Comparison of ENCODE assay signal across 7 mouse cellular contexts in the genomic region with DNA sequence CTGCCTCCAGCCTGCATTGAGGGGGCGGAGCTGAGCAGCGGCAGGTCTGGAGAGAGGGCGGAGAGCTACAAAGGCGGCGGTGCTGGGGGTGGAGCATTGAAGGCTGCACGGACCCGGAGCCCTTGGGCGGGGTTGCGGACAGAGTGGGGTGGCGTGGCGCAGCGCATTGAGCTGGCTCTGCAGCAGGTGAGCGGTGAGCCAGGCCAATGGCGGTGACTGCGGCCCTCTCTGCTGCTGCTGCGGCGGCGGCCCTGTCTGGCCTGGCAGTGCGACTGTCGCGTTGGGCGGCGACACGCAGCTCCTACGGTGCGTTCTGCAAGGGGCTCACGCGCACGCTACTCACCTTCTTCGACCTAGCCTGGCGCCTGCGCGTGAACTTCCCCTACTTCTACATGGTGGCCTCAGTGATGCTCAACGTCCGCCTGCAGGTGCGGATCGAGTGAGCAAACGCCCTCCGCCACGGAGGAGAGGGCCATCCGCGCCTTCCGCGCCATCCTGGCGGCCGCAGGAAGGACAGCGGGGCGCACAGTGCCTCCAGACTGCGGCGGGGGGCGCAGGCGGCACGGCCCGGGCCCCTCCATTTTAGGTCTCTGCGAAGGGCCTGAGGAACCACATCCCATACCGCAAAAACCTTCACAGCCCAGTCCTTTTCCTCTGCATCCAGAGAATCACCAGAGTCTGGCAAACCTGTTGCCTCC. TPM values are rescaled to one million over a fixed set of nuclear protein-coding genes. Genes with fewer than 3 reads are reported as not detected.
DNase-seq lines count a peak whose midpoint lies in the region; ATAC-seq and TF ChIP-seq lines count a peak whose summit lies in the region.
"Not testable (repeated sequence)": the region's sequence is repeated elsewhere in the genome, so short reads cannot be mapped to it uniquely, and the experiment has no call there.

A gene (plus strand): TSS at position 156 of the 698 bp plus-strand sequence.

- H3K9me3 ChIP-seq in embryonic facial prominence, embryonic 13.5 days; heart, embryonic 14.5 days (ENCODE audit: control insufficient read depth, low read length); kidney, embryonic 15.5 days (replicated peaks); limb, embryonic 13.5 days; midbrain, embryonic 12.5 days: not testable (repeated sequence)

- H3K9ac ChIP-seq in embryonic facial prominence, embryonic 13.5 days = peak within 1 kb of the TSS; percentile 64
- H3K9ac ChIP-seq in heart, embryonic 14.5 days (ENCODE audit: low read length) = peak within 1 kb of the TSS; percentile 55; the same call in 1 of the 2 replicates
- 0 out of 2 replicates have a peak within 1 kb of the TSS, but pooled peaks have one; percentile 17 for H3K9ac ChIP-seq in kidney, embryonic 15.5 days
- peak within 1 kb of the TSS; percentile 56 for H3K9ac ChIP-seq in limb, embryonic 13.5 days
- H3K9ac ChIP-seq in midbrain, embryonic 12.5 days (replicated peaks) = peak within 1 kb of the TSS; percentile 43

- H3K27me3 ChIP-seq in embryonic facial prominence, embryonic 13.5 days; heart, embryonic 14.5 days (ENCODE audit: control insufficient read depth, insufficient read depth, low read length); kidney, embryonic 15.5 days; limb, embryonic 13.5 days; midbrain, embryonic 12.5 days; spleen, adult 2 months (ENCODE audit: control insufficient read depth, insufficient read depth, low read length): not testable (repeated sequence)

- ATAC-seq in embryonic facial prominence, embryonic 13.5 days (ENCODE audit: insufficient number of reproducible peaks, insufficient read depth, low FRiP score, low TSS enrichment, low read depth) = peak; percentile 79
- ATAC-seq in heart, embryonic 14.5 days (ENCODE audit: insufficient number of reproducible peaks, insufficient read depth, low FRiP score, low read depth) = peak; percentile 75; the same call in 1 of the 2 replicates
- peak; percentile 96 for ATAC-seq in kidney, embryonic 15.5 days (replicated peaks; ENCODE audit: low FRiP score)
- ATAC-seq in limb, embryonic 13.5 days (ENCODE audit: low FRiP score, low read depth) = peak; percentile 93
- peak; percentile 83 for ATAC-seq in midbrain, embryonic 12.5 days (ENCODE audit: low FRiP score, low read depth)

- TF ChIP-seq POLR2A in bone marrow macrophage, adult 2 months (IDR thresholded peaks at IDR 0.05; ENCODE audit: borderline replicate concordance, low read depth, low read length); spleen, adult 2 months (IDR thresholded peaks at IDR 0.05; ENCODE audit: low read depth, low read length): not testable (repeated sequence)

- not testable (repeated sequence) for H3K4me1 ChIP-seq in bone marrow macrophage, adult 2 months (ENCODE audit: control insufficient read depth, insufficient read depth, low read length); embryonic facial prominence, embryonic 13.5 days; heart, embryonic 14.5 days (ENCODE audit: control insufficient read depth in 2 of 2, insufficient read depth in 2 of 2, low read length in 2 of 2); kidney, embryonic 15.5 days; limb, embryonic 13.5 days; midbrain, embryonic 12.5 days; spleen, adult 2 months (ENCODE audit: control insufficient read depth, insufficient read depth, insufficient read length)

- TF ChIP-seq CTCF in bone marrow macrophage, adult 2 months (IDR thresholded peaks at IDR 0.05; ENCODE audit: low read depth, low read length); spleen, adult 2 months (IDR thresholded peaks at IDR 0.05; ENCODE audit: extremely low read depth, insufficient read depth, insufficient read length, insufficient replicate concordance): not testable (repeated sequence)

- DNase-seq in spleen, adult 2 months (ENCODE audit: low read depth in 1 of 2, low spot score in 2 of 2) = peak in 1 of 2 experiments; percentile 9

- peak within 1 kb of the TSS; percentile 59 for H3K4me3 ChIP-seq in bone marrow macrophage, adult 2 months (ENCODE audit: insufficient read depth, low read length)
- peak within 1 kb of the TSS; percentile 53 for H3K4me3 ChIP-seq in embryonic facial prominence, embryonic 13.5 days
- peak within 1 kb of the TSS; percentile 47 to 65 for H3K4me3 ChIP-seq in heart, embryonic 14.5 days (ENCODE audit: control insufficient read depth in 1 of 2, insufficient read depth in 1 of 2, low read depth in 1 of 2, low read length in 2 of 2)
- H3K4me3 ChIP-seq in kidney, embryonic 15.5 days (replicated peaks) = peak within 1 kb of the TSS; percentile 52
- H3K4me3 ChIP-seq in limb, embryonic 13.5 days = peak within 1 kb of the TSS; percentile 53
- peak within 1 kb of the TSS; percentile 51 for H3K4me3 ChIP-seq in midbrain, embryonic 12.5 days
- H3K4me3 ChIP-seq in spleen, adult 2 months (ENCODE audit: extremely low read depth, insufficient read depth, insufficient read length) = peak within 1 kb of the TSS; percentile 53; the same call in 1 of the 2 replicates

- H3K27ac ChIP-seq in bone marrow macrophage, adult 2 months (ENCODE audit: insufficient read depth, low read depth, low read length); embryonic facial prominence, embryonic 13.5 days; heart, embryonic 14.5 days (replicated peaks in 1 of 2; ENCODE audit: control insufficient read depth in 1 of 2, insufficient read depth in 1 of 2, low read depth in 2 of 2, low read length in 2 of 2); kidney, embryonic 15.5 days; limb, embryonic 13.5 days; midbrain, embryonic 12.5 days (replicated peaks); spleen, adult 2 months (ENCODE audit: insufficient read depth, low read length): not testable (repeated sequence)

- not testable (repeated sequence) for H3K36me3 ChIP-seq in embryonic facial prominence, embryonic 13.5 days; heart, embryonic 14.5 days (ENCODE audit: control insufficient read depth, insufficient read depth, low read length); kidney, embryonic 15.5 days; limb, embryonic 13.5 days; midbrain, embryonic 12.5 days; spleen, adult 2 months (ENCODE audit: control insufficient read depth, insufficient read depth, low read length)

- 23% methylated on average over 55 of the region's 56 CpGs for WGBS in embryonic facial prominence, embryonic 13.5 days
- WGBS in heart, embryonic 14.5 days = 14% methylated on average over 56 of the region's 56 CpGs
- 22% methylated on average over 51 of the region's 56 CpGs for WGBS in kidney, embryonic 15.5 days
- WGBS in limb, embryonic 13.5 days = 13% methylated on average over 54 of the region's 56 CpGs
- 22% methylated on average over 46 of the region's 56 CpGs for WGBS in midbrain, embryonic 12.5 days
- 26% methylated on average over 55 of the region's 56 CpGs for WGBS in spleen, adult 2 months

- H3K4me2 ChIP-seq in embryonic facial prominence, embryonic 13.5 days = peak within 1 kb of the TSS; percentile 62
- H3K4me2 ChIP-seq in heart, embryonic 14.5 days (ENCODE audit: low read length) = peak within 1 kb of the TSS; percentile 69
- peak within 1 kb of the TSS; percentile 71 for H3K4me2 ChIP-seq in kidney, embryonic 15.5 days
- peak within 1 kb of the TSS; percentile 62 for H3K4me2 ChIP-seq in limb, embryonic 13.5 days (replicated peaks)
- H3K4me2 ChIP-seq in midbrain, embryonic 12.5 days (replicated peaks) = peak within 1 kb of the TSS; percentile 59

RNA-seq across cellular contexts. Expression of the gene that starts here (rescaled TPM):
- polyA plus RNA-seq in bone marrow macrophage, adult 2 months (2012; ENCODE audit: insufficient read depth, insufficient read length, missing spikeins) = not detected in 2 replicates
- polyA plus RNA-seq in embryonic facial prominence, embryonic 13.5 days (2015; fragmentation: Nextera tagmentation; extraction: Ambion mirVana) = 6.1 and 6.8 TPM in 2 replicates
- polyA plus RNA-seq in heart, embryonic 14.5 days (2014; fragmentation: Nextera tagmentation; extraction: Ambion mirVana) = 1.2 and 2.7 TPM in 2 replicates
- 6.7 and 7.6 TPM in 2 replicates for polyA plus RNA-seq in kidney, embryonic 15.5 days (2015; fragmentation: Nextera tagmentation; extraction: Ambion mirVana)
- polyA plus RNA-seq in limb, embryonic 13.5 days (2015; fragmentation: Nextera tagmentation; extraction: Ambion mirVana) = 9.0 and 9.9 TPM in 2 replicates
- polyA plus RNA-seq in midbrain, embryonic 12.5 days (2016; fragmentation: Nextera tagmentation; extraction: Ambion mirVana) = 5.1 and 5.6 TPM in 2 replicates
- 0.43 and 0.62 TPM in 2 replicates for polyA plus RNA-seq in spleen, adult 2 months (2012; rRNA removed)
